ENCODE assay signal across 8 mouse cellular contexts in the genomic region with DNA sequence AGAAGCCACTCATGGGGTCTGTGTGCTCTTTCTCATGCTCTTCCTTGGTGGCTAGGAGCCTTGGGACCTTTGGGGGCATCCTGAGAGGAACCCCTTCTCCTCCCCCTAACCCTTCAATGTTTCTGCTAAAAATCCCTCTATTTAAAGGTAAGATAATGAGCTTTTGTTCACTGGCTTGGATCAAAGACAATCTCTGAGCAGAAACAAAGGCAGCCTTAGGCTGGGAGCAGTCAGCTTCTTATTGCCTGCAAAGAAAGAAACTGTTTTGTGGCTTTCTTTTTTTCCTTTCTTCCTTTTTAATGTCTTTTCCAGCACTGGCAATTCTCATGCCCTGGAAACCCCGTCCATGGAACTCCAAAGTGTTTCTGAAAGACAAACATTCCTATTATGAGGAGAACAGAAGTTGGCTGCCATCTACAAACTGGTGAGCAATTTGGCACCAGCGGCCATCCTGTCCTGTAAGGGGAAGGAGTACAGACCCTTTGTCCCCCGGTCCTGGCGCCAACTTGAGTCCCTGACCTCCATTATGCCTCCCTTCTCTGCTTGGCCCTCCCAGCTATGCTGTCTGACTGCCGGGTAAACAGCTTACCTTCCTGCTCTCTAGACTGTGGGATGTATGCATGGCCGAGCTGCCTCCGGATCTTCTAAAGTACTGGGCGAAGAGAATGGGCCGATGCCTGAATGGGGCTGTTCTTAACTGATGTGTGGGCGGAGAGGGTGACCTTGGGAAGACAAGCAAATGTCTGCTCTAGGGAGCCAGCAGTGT. TPM values are rescaled to one million over a fixed set of nuclear protein-coding genes. Genes with fewer than 3 reads are reported as not detected.
DNase-seq lines count a peak whose midpoint lies in the region; ATAC-seq lines count a peak whose summit lies in the region.

No protein-coding gene starts in this region.

- ATAC-seq in granulocyte monocyte progenitor cell, adult 5-6 weeks (replicated peaks; ENCODE audit: poor library complexity, severe bottlenecking): no peak

- peak; percentile 92 for DNase-seq in Muller cell, postnatal 12 days (ENCODE audit: inconsistent ontology term)
- peak; percentile 2 for DNase-seq in cerebellum, adult 8-10 months
- DNase-seq in frontal cortex, postnatal 36 days (ENCODE audit: low spot score in 2 of 2): peak; percentile 24 to 66
- DNase-seq in left cerebral cortex, postnatal 25 days (ENCODE audit: low spot score in 2 of 2): peak; percentile 42 to 63
- DNase-seq in right cerebral cortex, adult 2 months (ENCODE audit: low spot score in 2 of 2): peak; percentile 28 to 30
- DNase-seq in adrenal gland, adult 18-20 months (ENCODE audit: low spot score in 2 of 2): no peak
- DNase-seq in c-Kit-positive CD71-positive TER-119-positive erythroid progenitor cells, embryonic 14.5 days (ENCODE audit: low spot score): no peak

- intact Hi-C loops in left cerebral cortex, postnatal 25 days (cut with DNase I): loop anchor here (10.0 kb wide), 1 partner anchor 141 kb away; no protein-coding TSS in a partner anchor

RNA-seq across cellular contexts. Expression of gene Pabpc6, which starts 56.4 kb away (rescaled TPM):
- total RNA-seq in left cerebral cortex, postnatal 25 days (2021): not detected
- not detected in 2 replicates for total RNA-seq in granulocyte monocyte progenitor cell, adult 5-6 weeks (2014; fragmentation: Nextera tagmentation)
- not detected in 2 replicates for total RNA-seq in granulocyte monocyte progenitor cell, adult 5-6 weeks (2017)
- total RNA-seq in adrenal gland, adult 18-20 months (2021): not detected

Comparison
In these comparisons a context has a peak if more than half of its experiments do, and no peak if none do; other contexts are left out.
1. DNase-seq: peak in Muller cell, postnatal 12 days (single experiment), cerebellum, adult 8-10 months (single experiment), frontal cortex, postnatal 36 days (2 of 2), left cerebral cortex, postnatal 25 days (2 of 2) and right cerebral cortex, adult 2 months (2 of 2); none in adrenal gland, adult 18-20 months (0 of 2) and c-Kit-positive CD71-positive TER-119-positive erythroid progenitor cells, embryonic 14.5 days (single experiment).